Mouse (Mus musculus) heart, embryonic 10.5 days (tissue): ENCODE results near the gene Bcl2. TPM values are rescaled to one million over a fixed set of nuclear protein-coding genes. Genes with fewer than 3 reads are reported as not detected.
"Not testable (repeated sequence)": the region's sequence is repeated elsewhere in the genome, so short reads cannot be mapped to it uniquely, and the experiment has no call there.

ENCODE experiments used
- DNase-seq: peaks from one replicate; pipeline ENCODE4 v3.0.0-alpha.2; 2017; ENCODE audit warnings: low spot score
- H3K27ac ChIP-seq: fragments of 300-500 bp; sonication (generic); 2 replicates; pipeline ENCODE4 v1.5.1; 2016; ENCODE audit warnings: mild to moderate bottlenecking
- H3K27me3 ChIP-seq: fragments of 300-500 bp; sonication (generic); 2 replicates; pipeline ENCODE4 v1.6.1; 2016; ENCODE audit warnings: mild to moderate bottlenecking; ENCODE audit not compliant: poor library complexity, insufficient read depth, severe bottlenecking
- H3K36me3 ChIP-seq: fragments of 300-500 bp; sonication (generic); 2 replicates; pipeline ENCODE4 v1.6.1; 2016; ENCODE audit warnings: mild to moderate bottlenecking, moderate library complexity
- H3K4me1 ChIP-seq: fragments of 300-500 bp; sonication (generic); 2 replicates; pipeline ENCODE4 v1.6.1; 2016; ENCODE audit warnings: mild to moderate bottlenecking
- H3K4me3 ChIP-seq: fragments of 300-500 bp; sonication (generic); 2 replicates; pipeline ENCODE4 v1.5.1; 2016; ENCODE audit warnings: mild to moderate bottlenecking, moderate library complexity
- H3K9me3 ChIP-seq: fragments of 300-500 bp; sonication (generic); 2 replicates; pipeline ENCODE4 v1.6.1; 2016; ENCODE audit warnings: mild to moderate bottlenecking, moderate library complexity
- WGBS: fragments of 180-500 bp; shearing (Covaris S2); methylation state at CpG from one replicate; pipeline ENCODE4 v1.1.7; 2016; 5-methylcytosine and 5-hydroxymethylcytosine counted together
- polyA plus RNA-seq: library from polyadenylated mRNA; unstranded; fragments of >200 nt; fragmentation: Nextera tagmentation; extraction: Ambion mirVana; gene quantifications from 2 replicates; pipeline ENCODE4 v1.2.1, GENCODE M21; 2016

Bcl2 gene
- polyA plus RNA-seq, 1 experiment from 2014 or later, result 15.0 TPM

DNA sequence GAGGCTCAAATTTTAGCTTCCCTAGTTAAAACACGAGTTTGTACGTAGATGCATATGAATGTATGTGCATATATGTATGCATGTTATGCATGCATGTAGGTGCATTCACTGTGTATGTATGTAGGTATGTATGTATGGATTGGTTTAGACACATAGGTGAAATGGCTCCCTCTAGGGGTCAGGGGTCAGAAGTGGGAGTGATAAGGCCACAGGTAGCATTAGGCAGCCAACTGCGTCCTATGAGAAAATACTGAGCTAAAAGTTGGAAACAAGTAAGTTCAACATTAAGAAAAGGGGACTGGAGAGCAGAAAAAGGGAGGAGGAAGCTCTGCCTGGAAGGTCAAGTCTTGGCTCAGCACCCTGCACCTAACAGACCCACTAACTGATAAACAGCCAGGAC is 24.0 kb upstream of the Bcl2 start:
- no peak for DNase-seq
- no peaks in the 10 kb centered on the region for H3K4me1 ChIP-seq
- no peaks in the 10 kb centered on the region for H3K9me3 ChIP-seq
- H3K36me3 ChIP-seq, result peaks cover 28% of the 10 kb centered on the region
- no peak overlapping the region for H3K27ac ChIP-seq
- 87% methylated on average over 3 of the region's 3 CpGs for WGBS
- H3K27me3 ChIP-seq, result no peaks in the 10 kb centered on the region
- H3K4me3 ChIP-seq, result no peak overlapping the region

DNA sequence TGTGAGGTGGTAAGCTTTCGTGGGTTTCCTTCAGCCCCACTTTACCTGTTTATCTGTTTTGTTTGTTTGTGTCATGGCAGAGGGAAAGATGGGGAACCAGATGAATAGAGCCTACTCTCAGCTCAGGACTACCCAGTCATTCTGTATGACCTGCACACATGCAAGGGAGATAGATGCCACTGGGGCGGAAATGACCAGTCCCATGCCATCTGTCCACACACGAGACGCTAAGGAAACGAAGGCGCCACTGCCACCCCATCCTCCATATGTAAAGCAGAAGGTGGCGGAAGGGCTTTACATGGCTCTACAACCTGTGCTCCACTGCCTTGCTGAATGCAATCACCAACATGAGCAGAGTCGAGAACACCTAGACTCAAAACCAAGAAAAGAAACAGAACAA is 22.1 kb upstream of the Bcl2 start:
- DNase-seq, result no peak
- Histone ChIP-seq H3K4me1 (no peaks in the 10 kb centered on the region), H3K4me3 (no peak overlapping the region), H3K36me3 (peaks cover 26% of the 10 kb centered on the region), H3K9me3 (no peaks in the 10 kb centered on the region), H3K27ac (no peak overlapping the region), H3K27me3 (no peaks in the 10 kb centered on the region)
- 92% methylated on average over 8 of the region's 8 CpGs for WGBS

DNA sequence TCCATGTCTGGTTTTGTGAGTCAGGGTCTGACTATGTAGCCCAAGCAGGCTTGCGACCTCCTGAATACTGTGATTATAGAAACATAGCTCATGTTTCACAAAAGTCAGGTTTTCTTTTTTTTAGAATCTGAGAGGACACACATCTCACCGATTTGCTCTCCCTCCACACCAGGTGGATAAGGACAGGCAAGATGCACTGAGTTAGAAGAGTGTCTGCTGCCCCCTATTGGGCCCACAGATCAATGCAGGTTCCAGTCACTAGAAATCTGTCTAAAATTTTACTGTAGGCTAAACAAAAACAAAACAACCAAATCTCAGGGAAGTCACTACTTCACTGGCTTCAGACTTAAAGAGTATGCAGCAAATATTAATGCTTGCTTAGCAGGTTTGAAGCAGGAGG is 21.5 kb upstream of the Bcl2 start:
- no peak overlapping the region for H3K27ac ChIP-seq
- H3K36me3 ChIP-seq, result peaks cover 24% of the 10 kb centered on the region
- no peaks in the 10 kb centered on the region for H3K4me1 ChIP-seq
- H3K4me3 ChIP-seq, result no peak overlapping the region
- WGBS, result 76% methylated on average over 2 of the region's 2 CpGs
- H3K9me3 ChIP-seq, result no peaks in the 10 kb centered on the region
- H3K27me3 ChIP-seq, result no peaks in the 10 kb centered on the region
- no peak for DNase-seq

DNA sequence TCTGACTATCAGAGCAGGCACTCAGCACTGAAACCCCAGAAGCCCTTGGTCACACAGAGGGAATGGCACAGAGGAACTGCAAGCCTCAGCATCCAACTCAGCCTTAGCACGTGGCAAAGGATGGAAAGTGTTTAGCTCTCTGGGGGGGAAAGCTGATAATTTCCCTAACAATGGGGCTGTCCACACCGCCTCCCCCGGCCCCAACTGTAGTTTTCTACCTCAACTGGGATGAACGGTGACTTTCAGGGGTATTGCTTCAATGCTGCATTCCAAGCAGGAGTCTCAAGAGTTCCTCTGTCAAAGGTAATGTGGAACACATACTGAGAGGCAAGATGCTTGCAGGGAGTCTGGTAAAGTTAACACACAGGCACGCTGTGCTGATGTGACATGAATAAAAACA is 8.0 kb upstream of the Bcl2 start:
- no peak overlapping the region for H3K27ac ChIP-seq
- 40% methylated on average over 5 of the region's 5 CpGs for WGBS
- 0 out of 2 replicates have a peak, but pooled peaks cover 3% of the 10 kb centered on the region for H3K36me3 ChIP-seq
- H3K27me3 ChIP-seq, result no peaks in the 10 kb centered on the region
- H3K4me3 ChIP-seq, result no peak overlapping the region
- H3K4me1 ChIP-seq, result no peaks in the 10 kb centered on the region
- no peaks in the 10 kb centered on the region for H3K9me3 ChIP-seq
- DNase-seq, result no peak

DNA sequence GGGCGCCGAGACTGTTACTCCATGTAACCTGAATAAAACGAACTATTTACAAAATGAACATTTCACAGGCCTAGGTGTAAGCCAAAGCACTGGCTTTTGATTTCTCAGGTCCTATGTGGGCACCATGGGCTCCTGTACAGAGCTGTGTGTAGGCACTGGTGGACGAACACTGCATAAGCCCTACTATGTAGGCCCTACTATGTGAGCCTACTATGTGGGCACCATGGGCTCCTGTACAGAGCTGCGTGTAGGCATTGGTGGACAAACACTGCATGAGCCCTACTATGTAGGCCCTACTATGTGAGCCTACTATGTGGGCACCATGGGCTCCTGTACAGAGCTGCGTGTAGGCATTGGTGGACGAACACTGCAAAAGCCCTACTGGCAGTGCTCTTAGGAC is 3.7 kb upstream of the Bcl2 start:
- WGBS, result 72% methylated on average over 7 of the region's 7 CpGs
- not testable (repeated sequence) for H3K27me3 ChIP-seq, H3K4me3 ChIP-seq, H3K36me3 ChIP-seq, H3K27ac ChIP-seq, H3K4me1 ChIP-seq, DNase-seq, H3K9me3 ChIP-seq

DNA sequence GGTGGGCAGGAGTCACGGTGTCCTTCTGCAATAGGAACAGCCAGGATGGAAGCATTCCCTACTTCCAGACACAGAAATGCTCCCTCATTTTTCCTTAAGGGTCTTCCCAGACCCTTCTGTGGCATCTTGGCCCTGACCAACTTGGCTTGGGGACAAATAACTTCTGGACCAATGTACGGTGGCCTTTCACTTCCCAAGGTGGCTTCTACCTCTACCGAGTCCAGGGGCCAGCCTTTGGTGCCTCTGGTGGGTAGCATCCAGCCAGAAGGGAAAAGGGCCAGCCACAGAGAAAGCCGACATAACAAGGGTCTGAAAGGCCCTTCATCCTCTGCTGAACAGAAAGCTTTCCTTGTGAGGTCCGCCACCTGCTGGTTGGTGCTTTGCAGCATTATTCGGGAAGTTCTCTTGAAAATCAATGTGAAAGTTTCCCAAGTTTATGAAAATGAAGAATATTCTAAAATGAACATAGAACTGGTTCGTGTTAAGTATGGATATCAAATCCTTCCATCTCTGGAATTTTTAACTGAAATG is 3.1 kb upstream of the Bcl2 start:
- H3K4me3 ChIP-seq, result no peak overlapping the region
- no peaks in the 10 kb centered on the region for H3K36me3 ChIP-seq
- no peaks in the 10 kb centered on the region for H3K9me3 ChIP-seq
- peaks cover 5% of the 10 kb centered on the region for H3K4me1 ChIP-seq
- WGBS, result 38% methylated on average over 7 of the region's 7 CpGs
- H3K27me3 ChIP-seq, result no peaks in the 10 kb centered on the region
- peak; percentile 80 for DNase-seq
- H3K27ac ChIP-seq, result no peak overlapping the region; the same call in 1 of the 2 replicates

DNA sequence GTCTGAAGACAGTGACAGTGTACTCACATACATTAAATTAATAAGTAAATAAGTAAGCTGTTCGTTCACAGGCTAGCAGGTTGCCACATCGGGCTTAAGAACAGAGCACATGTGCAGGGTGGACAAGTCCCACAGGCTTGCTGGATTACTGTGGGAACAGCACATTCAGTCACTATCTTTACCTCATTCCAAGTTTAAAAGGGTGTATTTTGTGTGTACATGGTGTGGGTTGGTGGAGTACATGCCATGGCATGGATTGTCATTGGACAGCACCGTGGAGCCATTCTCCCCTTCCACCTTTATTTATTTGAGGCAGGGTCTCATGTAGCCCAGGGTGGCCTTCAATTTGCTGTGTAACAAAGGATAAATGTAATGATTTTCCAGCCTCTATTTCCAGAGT is 2.1 kb upstream of the Bcl2 start:
- Histone ChIP-seq H3K27ac (no peak overlapping the region), H3K9me3 (no peaks in the 10 kb centered on the region), H3K36me3 (no peaks in the 10 kb centered on the region), H3K4me1 (peaks cover 13% of the 10 kb centered on the region), H3K27me3 (no peaks in the 10 kb centered on the region), H3K4me3 (no peak overlapping the region)
- WGBS, result 91% methylated on average over 3 of the region's 3 CpGs
- no peak for DNase-seq

DNA sequence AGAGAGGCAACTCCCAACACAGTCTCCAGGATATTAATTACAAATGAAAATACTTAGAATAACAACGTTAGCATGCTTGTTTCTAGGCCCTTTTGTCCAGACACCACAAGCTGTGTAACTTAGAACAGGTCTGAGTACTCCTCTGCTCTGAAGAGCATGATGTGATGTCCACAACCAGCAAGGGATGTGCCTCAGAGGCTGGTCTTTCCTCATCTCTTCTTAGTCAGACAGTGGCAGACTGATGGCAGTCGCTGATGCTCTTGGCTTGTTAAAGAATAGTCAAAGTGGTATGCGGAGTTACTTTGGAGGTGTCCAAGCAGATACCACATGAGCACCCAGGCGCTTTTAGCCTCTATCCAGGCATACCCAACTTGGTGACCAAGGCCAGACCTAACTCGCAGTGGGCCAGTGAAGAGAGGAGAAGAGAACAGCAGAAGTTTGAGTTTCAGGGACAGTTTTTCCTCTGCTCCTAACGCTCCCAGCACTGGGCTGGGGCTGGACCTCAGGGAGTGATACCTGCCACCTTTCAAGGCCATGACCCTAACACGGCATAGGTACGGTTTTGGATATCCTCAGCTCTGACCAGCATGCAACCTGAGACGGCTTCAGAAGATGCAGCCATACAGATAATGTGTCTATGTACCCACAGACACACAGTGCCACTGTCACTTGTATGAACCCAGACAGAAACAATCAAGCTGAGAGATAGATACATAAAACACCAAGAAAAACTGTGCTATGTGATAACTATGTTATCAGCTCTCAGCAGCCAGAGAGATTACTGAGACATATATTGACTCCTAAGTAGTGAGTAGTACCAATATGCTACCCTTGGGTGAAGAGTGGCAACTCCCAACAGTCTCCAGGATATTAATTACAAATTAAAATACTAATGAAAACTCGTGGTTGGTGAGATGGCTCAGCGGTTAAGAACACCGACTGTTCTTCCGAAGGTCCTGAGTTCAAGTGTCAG is 1.3 kb upstream of the Bcl2 start:
- WGBS, result 82% methylated on average over 13 of the region's 13 CpGs
- Histone ChIP-seq H3K9me3 (no peaks in the 10 kb centered on the region), H3K4me3 (peak overlapping the region; percentile 85), H3K36me3 (no peaks in the 10 kb centered on the region), H3K27me3 (no peaks in the 10 kb centered on the region), H3K4me1 (peaks cover 13% of the 10 kb centered on the region), H3K27ac (peak overlapping the region; percentile 96; the same call in 1 of the 2 replicates)
- DNase-seq, result no peak

DNA sequence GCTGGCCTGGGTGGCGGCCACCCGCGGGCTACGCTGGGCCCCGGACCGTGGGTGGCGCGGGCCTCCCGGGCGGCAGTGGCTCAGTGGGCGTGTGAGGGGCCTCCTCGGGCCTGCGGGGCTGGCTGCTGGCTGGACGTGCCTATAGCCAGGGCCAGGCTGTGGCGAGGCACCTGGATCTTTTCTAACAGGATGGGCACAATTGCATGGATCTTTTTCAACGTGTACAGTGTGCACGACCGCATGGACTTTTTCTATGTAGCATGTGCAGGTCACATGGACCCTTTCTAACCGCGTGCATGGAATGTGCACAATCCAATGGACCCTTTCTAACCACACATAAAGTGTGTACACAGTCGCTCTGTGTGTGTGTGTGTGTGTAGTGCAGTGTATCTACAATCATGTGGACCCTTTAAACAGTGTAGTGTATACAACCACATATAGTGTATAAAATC is 482 bp upstream of the Bcl2 start:
- peak overlapping the region; percentile 96 for H3K27ac ChIP-seq
- no peaks in the 10 kb centered on the region for H3K36me3 ChIP-seq
- peak overlapping the region; percentile 85 for H3K4me3 ChIP-seq
- no peaks in the 10 kb centered on the region for H3K27me3 ChIP-seq
- 7% methylated on average over 21 of the region's 21 CpGs for WGBS
- H3K4me1 ChIP-seq, result peaks cover 13% of the 10 kb centered on the region
- no peak for DNase-seq
- H3K9me3 ChIP-seq, result no peaks in the 10 kb centered on the region

DNA sequence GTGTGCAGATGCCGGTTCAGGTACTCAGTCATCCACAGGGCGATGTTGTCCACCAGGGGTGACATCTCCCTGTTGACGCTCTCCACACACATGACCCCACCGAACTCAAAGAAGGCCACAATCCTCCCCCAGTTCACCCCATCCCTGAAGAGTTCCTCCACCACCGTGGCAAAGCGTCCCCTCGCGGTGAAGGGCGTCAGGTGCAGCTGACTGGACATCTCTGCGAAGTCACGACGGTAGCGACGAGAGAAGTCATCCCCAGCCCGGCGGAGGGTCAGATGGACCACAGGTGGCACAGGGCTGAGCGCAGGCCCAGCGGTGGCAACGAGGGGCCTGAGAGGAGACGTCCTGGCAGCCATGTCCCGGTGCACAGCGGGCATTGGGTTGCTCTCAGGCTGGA is 1.7 kb downstream of the Bcl2 start:
- Histone ChIP-seq H3K36me3 (no peaks in the 10 kb centered on the region), H3K4me1 (peaks cover 17% of the 10 kb centered on the region), H3K27me3 (no peaks in the 10 kb centered on the region), H3K9me3 (no peaks in the 10 kb centered on the region), H3K4me3 (peak overlapping the region; percentile 85), H3K27ac (peak overlapping the region; percentile 78)
- no peak for DNase-seq
- WGBS, result 7% methylated on average over 22 of the region's 22 CpGs

DNA sequence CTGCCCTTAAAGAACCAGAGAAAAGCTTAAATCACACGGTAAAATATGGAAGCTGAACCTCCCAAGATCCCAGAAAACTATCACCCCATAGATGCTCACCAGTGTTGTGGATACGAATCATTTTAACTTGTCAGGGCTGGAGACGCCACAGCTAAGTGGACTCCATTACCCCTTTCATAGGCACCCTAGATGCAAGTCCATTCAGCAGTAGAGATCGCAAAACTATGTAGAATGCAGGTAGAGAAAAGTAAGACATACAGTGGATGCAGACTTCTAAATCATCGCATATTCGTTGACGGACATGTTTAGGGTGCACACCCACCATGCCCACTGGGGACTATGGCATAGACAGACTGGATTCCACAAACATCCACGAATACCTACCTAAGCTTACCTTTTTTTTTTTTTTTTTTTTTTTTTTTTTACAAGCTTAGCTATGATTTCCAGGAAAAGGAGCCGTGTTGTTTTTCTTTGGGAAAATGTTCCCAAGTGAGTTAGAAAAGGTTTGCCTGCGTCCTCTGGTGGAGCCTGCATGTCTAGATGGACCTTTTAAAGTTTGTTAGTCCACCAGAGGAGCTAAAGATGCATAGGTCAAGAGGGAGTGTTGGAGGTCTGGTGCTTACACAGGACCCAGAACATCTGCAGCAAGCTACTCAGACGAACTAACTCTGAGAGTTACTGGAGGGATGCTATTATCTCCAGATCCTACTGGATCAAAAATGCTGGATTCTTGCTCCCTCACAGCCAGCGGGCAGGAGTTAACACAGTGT is 2.5 kb downstream of the Bcl2 start:
- DNase-seq, result no peak
- Histone ChIP-seq H3K9me3 (no peaks in the 10 kb centered on the region), H3K4me3 (peak overlapping the region; percentile 85), H3K4me1 (peaks cover 17% of the 10 kb centered on the region), H3K36me3 (no peaks in the 10 kb centered on the region), H3K27me3 (no peaks in the 10 kb centered on the region), H3K27ac (no peak overlapping the region)
- 61% methylated on average over 12 of the region's 12 CpGs for whole genome bisulfite sequencing

DNA sequence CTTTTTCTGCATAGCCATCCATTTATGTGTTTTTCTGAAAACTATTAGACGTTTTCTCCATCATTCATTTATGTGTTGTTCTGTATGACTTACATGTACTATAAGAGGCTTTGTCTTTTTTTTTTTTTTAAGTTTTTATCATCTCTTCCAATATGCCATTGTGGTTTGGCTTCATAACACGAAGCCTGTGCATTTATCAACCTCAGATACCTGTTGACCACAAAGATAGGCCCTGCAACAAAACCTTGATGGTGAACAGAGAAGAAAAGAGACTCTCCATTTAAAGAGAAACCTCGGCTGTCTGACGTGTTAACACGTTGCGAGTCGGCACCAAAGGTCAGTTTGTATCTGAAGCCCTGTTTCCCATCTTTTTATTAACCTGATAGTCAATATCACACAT is 3.9 kb downstream of the Bcl2 start:
- Histone ChIP-seq H3K27me3 (no peaks in the 10 kb centered on the region), H3K9me3 (no peaks in the 10 kb centered on the region), H3K36me3 (no peaks in the 10 kb centered on the region), H3K4me3 (no peak overlapping the region), H3K4me1 (peaks cover 17% of the 10 kb centered on the region), H3K27ac (no peak overlapping the region)
- no peak for DNase-seq
- 69% methylated on average over 7 of the region's 7 CpGs for WGBS
